Mouse (Mus musculus) lung, postnatal 0 days (tissue): ENCODE data around the gene Aff3.

Source experiments
- CTCF ChIP-seq: IDR thresholded peaks from 2 replicates; pipeline ENCODE4 v1.5.1; 2016; ENCODE audit warnings: antibody characterized with exemption, mild to moderate bottlenecking
- EP300 ChIP-seq: IDR thresholded peaks from 2 replicates; pipeline ENCODE4 v1.6.1; 2016; ENCODE audit warnings: antibody characterized with exemption, mild to moderate bottlenecking, control low read depth

GRCm38 (mm10) chr1:38390886-38391249 is 273.9 kb downstream of the Aff3 start:
- TF ChIP-seq CTCF (peak; percentile 53), EP300 (no peak)
